Mouse (Mus musculus): ENCODE results near the gene Foxl2. TPM values are rescaled to one million over a fixed set of nuclear protein-coding genes. Genes with fewer than 3 reads are reported as not detected.

The Foxl2 gene
- 1.2 and 2.0 TPM in 2 replicates for polyA plus RNA-seq (2015; fragmentation: Nextera tagmentation; extraction: Ambion mirVana)

DNA sequence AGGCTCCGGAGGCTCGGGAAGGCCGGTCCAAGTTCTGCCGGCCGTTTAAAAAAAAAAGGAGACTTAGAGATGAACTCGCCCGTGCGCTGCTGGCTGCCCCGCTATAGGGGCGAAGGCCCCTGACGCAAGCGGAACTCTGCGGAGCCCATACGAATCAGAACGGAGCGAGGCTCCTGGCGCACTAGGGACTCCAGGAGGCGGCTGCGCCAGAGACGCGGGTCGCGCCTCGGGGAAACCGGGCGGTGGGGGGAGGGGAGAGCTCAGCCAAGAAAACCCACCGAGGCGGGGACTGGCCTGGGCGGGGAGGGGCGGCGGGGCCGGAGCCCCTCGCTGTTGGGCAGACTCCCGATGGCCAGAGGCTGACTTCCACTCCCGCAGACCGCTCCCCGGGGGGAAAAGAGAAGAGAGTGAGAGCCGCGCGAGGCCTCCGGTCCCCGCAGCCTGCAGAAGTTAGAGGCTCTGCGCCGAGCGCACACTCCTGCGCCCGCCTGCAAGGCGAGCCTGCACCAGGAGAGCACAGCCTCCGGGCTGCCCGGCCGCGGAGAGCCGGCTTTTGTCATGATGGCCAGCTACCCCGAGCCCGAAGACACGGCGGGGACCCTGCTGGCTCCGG is at the start of gene Foxl2:
Foxl2 (plus strand) TSS at position 186 of the 613 bp plus-strand sequence.
- Histone ChIP-seq H3K4me1 (peaks cover 34% of the 10 kb centered on the region), H3K9me3 (replicated peaks) (no peaks in the 10 kb centered on the region), H3K4me3 (replicated peaks) (peak within 1 kb of the TSS; percentile 50), H3K27me3 (peaks cover 97% of the 10 kb centered on the region), H3K27ac (replicated peaks) (peak within 1 kb of the TSS; percentile 48), H3K9ac (peak within 1 kb of the TSS; percentile 26), H3K4me2 (replicated peaks) (peak within 1 kb of the TSS; percentile 88), H3K36me3 (no peaks in the 10 kb centered on the region)
- 0 out of 2 replicates have a peak, but pooled peaks have one; percentile 48 for ATAC-seq (ENCODE audit: insufficient number of reproducible peaks, low FRiP score, low TSS enrichment, low read depth)
- WGBS: under 1% methylated on average over 57 of the region's 58 CpGs

DNA sequence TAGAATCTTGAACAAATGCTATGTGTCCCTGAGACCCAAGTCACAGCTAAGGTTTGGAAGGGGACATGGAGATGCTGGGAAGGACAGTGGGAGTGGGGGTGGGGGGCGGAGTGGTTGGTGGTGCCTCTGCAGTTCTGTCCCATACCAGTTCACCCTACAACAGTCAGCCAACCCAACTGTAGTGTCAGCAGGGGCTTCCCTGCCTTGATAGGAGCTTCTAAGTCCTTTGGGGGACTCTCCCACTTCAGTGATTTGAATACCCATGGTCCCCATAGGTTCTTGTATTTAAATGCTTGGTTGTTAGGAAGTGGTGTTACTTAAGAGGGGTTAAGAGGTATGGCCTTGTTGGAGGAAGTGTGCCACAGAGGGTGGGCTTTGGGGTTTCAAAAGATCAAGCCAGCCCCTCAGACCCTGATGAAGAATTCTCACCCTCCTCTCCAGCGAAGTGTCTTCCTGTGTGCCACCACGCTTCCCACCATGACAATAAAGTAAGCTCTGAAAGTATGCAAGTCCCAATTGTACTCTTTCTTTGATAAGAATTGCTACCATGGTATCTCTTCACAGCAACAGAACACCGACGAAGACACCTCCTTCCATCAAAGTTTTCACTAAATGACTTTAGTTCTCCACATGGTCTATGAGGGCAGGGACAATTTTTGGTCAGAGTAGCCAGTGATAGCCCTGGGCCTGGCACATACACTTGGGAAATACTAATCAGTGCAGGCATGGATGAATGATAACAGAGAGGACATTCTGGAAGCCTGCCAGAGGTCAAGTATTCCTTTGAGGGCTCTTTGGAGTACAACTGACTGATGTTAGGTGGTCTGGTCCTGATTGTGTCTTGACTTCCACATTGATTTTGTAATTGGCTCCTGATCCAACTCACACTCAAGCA is 34.2 kb upstream of the Foxl2 start:
- Histone ChIP-seq H3K4me3 (replicated peaks) (no peak overlapping the region), H3K4me2 (replicated peaks) (no peak overlapping the region), H3K27me3 (no peaks in the 10 kb centered on the region), H3K9me3 (replicated peaks) (no peaks in the 10 kb centered on the region), H3K36me3 (no peaks in the 10 kb centered on the region), H3K4me1 (peaks cover 5% of the 10 kb centered on the region), H3K27ac (replicated peaks) (no peak overlapping the region), H3K9ac (no peak overlapping the region)
- no peak for ATAC-seq (ENCODE audit: insufficient number of reproducible peaks, low FRiP score, low TSS enrichment, low read depth)
- 91% methylated on average over 5 of the region's 5 CpGs for WGBS

DNA sequence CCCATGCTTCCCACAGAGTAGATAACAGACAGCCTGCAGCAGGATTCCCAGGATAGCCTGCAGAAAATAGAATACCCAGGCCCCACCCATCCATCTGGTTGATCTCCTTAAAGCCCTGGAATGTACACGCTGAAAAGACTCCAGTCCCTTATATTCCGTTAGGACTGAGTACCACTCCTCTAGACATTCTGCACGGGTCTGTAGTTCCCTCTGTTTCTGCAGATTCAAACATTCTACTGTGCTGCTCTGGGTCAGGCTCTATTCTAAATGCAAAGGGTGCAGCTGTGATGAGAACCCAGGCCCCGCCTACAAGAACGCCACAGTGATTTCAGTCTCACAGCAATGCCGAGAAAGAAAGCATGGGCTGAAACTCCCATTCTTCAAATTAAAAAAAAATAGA is 32.0 kb upstream of the Foxl2 start:
- H3K36me3 ChIP-seq: no peaks in the 10 kb centered on the region
- ATAC-seq (ENCODE audit: insufficient number of reproducible peaks, low FRiP score, low TSS enrichment, low read depth): peak; percentile 39; the same call in 1 of the 2 replicates
- H3K9me3 ChIP-seq (replicated peaks): no peaks in the 10 kb centered on the region
- no peak overlapping the region for H3K27ac ChIP-seq (replicated peaks)
- no peak overlapping the region for H3K9ac ChIP-seq
- 15% methylated on average over 6 of the region's 6 CpGs for WGBS
- peaks cover 5% of the 10 kb centered on the region for H3K4me1 ChIP-seq
- no peaks in the 10 kb centered on the region for H3K27me3 ChIP-seq
- no peak overlapping the region for H3K4me3 ChIP-seq (replicated peaks)
- peak overlapping the region; percentile 6; the same call in 1 of the 2 replicates for H3K4me2 ChIP-seq (replicated peaks)

DNA sequence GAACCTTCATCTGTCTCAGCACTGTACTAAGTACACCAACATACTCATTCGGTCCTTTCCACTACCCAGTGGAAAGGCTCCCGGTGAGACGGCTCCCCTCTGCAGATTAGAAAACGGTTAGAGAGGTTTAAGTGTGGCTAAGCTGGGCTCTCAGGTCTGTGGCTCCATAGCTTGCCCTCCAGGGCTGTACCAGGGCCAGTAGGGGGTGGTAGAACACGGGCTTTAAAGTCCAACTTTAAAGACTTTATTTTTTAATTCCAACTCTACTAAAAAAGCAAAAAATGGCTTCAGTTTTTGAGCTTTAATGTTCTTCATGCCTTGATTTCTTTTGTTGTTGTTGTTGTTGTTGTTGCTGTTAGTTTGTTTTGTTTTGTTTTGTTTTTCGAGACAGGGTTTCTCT is 30.9 kb upstream of the Foxl2 start:
- H3K9ac ChIP-seq: no peak overlapping the region
- peaks cover 5% of the 10 kb centered on the region for H3K4me1 ChIP-seq
- H3K9me3 ChIP-seq (replicated peaks): no peaks in the 10 kb centered on the region
- no peaks in the 10 kb centered on the region for H3K27me3 ChIP-seq
- WGBS: 58% methylated on average over 6 of the region's 6 CpGs
- H3K36me3 ChIP-seq: no peaks in the 10 kb centered on the region
- H3K27ac ChIP-seq (replicated peaks): no peak overlapping the region
- no peak overlapping the region for H3K4me3 ChIP-seq (replicated peaks)
- no peak overlapping the region for H3K4me2 ChIP-seq (replicated peaks)
- no peak for ATAC-seq (ENCODE audit: insufficient number of reproducible peaks, low FRiP score, low TSS enrichment, low read depth)

DNA sequence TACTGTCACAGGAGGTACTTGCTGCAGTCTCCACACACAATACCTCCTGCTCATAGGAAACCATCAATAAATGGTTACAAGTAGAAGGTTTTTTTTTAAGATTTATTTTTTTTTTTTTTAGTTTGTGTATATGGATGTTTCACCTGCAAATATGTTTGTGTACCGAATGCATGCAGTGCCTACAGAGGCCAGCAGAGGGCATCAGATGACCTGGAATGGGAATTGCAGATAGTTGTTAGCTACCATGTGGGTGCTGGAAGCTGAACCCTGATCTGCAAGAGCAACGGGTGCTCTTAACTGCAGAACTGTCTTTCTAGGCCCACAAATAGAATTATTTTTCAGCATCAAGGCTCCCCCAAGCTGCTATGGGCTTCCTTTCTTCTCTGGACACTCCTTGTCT is 25.6 kb upstream of the Foxl2 start:
- Histone ChIP-seq H3K4me1 (no peaks in the 10 kb centered on the region), H3K9me3 (replicated peaks) (no peaks in the 10 kb centered on the region), H3K4me3 (replicated peaks) (no peak overlapping the region), H3K27ac (replicated peaks) (no peak overlapping the region), H3K36me3 (no peaks in the 10 kb centered on the region), H3K27me3 (no peaks in the 10 kb centered on the region), H3K9ac (no peak overlapping the region), H3K4me2 (replicated peaks) (no peak overlapping the region)
- 86% methylated on average over 2 of the region's 2 CpGs for WGBS
- no peak for ATAC-seq (ENCODE audit: insufficient number of reproducible peaks, low FRiP score, low TSS enrichment, low read depth)

DNA sequence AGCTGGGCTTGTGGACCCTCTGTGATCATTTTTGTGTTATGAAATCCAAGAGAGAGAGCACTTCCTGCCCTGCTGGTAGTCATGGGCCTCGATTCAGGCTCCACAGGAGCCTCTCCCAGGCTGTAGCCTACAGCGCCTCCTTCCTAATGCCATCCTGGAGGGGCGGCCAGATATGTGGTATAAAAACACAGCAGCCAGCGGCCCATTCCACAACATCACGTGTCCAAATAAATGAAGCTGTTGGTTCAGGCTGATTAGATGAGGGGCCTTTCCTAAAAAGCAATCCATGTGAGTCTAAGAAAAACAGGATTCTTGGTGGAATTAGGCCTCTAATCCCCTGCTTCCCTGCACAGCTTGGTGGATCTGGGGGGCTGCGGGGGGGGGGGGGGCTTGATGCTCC is 22.2 kb upstream of the Foxl2 start:
- 25% methylated on average over 6 of the region's 6 CpGs for WGBS
- Histone ChIP-seq H3K4me1 (no peaks in the 10 kb centered on the region), H3K4me3 (replicated peaks) (no peak overlapping the region), H3K4me2 (replicated peaks) (no peak overlapping the region), H3K27ac (replicated peaks) (no peak overlapping the region), H3K9me3 (replicated peaks) (no peaks in the 10 kb centered on the region), H3K9ac (no peak overlapping the region), H3K27me3 (0 out of 2 replicates have a peak, but pooled peaks cover 3% of the 10 kb centered on the region), H3K36me3 (no peaks in the 10 kb centered on the region)
- no peak for ATAC-seq (ENCODE audit: insufficient number of reproducible peaks, low FRiP score, low TSS enrichment, low read depth)

DNA sequence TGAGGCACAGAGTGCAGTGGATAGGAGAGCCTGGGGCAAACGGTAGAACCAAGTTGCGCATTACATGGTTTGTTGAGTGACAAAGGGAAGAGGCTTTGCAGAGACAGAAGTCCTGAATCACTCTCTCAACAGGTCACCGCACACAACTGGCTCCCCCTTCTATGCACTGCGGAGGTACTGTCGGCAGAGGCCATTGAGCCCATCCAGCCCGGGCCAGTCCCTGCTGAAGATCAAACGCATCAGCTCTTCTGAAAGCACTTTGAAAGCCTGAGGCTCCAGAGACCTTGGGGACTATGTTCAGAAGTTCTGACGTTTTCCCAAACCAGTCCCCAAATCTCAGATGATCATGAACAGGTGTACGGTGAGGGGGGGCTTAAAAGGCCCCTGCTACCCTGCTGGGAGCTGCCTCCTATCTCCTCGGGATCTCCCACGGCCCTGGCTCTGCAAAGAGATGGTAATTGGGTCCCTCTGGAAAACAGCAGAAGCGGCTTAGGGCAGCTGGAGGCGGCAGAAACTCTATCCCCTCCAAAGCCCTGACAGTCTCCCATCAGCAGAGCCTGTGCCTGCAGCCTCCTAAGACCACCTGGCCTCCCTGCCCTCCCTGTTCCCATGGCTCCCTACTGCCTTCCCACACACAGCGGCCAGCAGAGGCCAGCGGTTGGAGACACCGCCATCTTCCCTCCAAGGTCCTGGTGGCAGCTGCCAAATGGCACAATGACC is 19.7 kb upstream of the Foxl2 start:
- H3K9ac ChIP-seq: no peak overlapping the region
- WGBS: 12% methylated on average over 16 of the region's 16 CpGs
- H3K27ac ChIP-seq (replicated peaks): no peak overlapping the region
- no peaks in the 10 kb centered on the region for H3K4me1 ChIP-seq
- peak; percentile 73 for ATAC-seq (ENCODE audit: insufficient number of reproducible peaks, low FRiP score, low TSS enrichment, low read depth)
- H3K27me3 ChIP-seq: 0 out of 2 replicates have a peak, but pooled peaks cover 3% of the 10 kb centered on the region
- no peak overlapping the region for H3K4me2 ChIP-seq (replicated peaks)
- no peaks in the 10 kb centered on the region for H3K36me3 ChIP-seq
- H3K4me3 ChIP-seq (replicated peaks): no peak overlapping the region
- H3K9me3 ChIP-seq (replicated peaks): no peaks in the 10 kb centered on the region

DNA sequence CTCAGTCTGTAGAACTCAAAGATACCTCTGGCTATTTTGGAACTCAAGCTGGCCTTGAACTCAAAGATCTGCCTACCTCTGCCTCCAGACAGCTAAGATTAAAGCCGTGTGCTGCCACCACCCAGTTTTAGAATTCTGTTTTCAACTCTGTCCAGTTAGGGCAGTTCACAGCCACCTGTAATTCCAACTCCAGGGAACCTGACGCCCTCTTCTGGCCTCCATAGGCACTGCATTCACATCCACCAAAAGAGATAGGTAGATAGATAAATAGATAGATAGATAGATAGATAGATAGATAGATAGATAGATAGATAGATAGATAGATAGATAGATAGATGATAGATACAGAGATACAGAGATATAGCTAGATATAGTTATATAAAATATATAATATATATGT is 15.8 kb upstream of the Foxl2 start:
- Histone ChIP-seq H3K9me3 (replicated peaks) (no peaks in the 10 kb centered on the region), H3K27me3 (0 out of 2 replicates have a peak, but pooled peaks cover 3% of the 10 kb centered on the region), H3K4me2 (replicated peaks) (no peak overlapping the region), H3K27ac (replicated peaks) (no peak overlapping the region), H3K4me3 (replicated peaks) (no peak overlapping the region), H3K4me1 (no peaks in the 10 kb centered on the region), H3K36me3 (no peaks in the 10 kb centered on the region), H3K9ac (no peak overlapping the region)
- no peak for ATAC-seq (ENCODE audit: insufficient number of reproducible peaks, low FRiP score, low TSS enrichment, low read depth)
- WGBS: 12% methylated on average over 2 of the region's 2 CpGs

DNA sequence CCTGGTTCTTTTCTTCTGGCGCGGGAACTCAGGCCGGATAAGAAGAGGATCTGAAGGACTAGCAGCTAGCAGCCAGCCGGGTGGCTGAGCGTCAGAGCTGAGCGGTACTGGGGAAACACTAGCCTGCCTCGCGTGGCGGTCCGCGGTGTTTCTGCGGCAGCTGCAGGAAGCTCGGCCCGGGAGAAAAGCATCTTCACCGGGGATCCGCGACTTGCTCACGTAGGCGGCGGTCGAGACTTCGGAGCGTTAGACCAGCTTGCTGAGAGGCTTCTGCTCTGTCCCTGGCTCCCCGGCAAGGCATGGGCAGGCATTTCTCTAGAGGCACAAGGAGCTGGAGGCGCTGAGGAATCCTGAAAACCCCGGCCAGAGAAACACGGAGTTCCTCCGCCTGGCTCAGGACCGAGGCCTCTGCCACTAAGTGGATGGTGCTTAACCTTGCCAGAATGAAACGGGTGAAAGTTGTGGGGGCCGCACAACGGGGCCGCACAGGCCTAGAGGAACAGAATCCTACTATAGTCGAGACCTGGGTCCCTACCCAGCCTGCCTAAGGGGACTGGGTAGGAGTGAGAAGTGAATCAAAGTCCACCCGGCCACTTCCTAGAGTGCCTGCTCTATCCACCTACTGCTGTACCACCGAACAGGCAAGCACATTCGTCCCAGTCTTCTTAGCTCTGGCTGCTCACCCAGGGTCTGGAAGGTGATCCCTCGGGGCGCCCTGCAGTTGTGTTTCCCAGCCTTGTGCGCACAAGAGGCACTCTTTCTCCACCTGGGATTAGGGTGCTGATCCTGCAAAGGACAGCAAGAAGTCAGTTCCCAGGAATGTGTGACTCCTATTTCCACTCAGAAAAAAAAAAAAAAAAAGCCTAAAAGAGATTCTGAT is 2.7 kb upstream of the Foxl2 start:
- Histone ChIP-seq H3K4me2 (replicated peaks) (peak overlapping the region; percentile 44), H3K4me3 (replicated peaks) (peak overlapping the region; percentile 23)
- 3% methylated on average over 40 of the region's 40 CpGs for WGBS

DNA sequence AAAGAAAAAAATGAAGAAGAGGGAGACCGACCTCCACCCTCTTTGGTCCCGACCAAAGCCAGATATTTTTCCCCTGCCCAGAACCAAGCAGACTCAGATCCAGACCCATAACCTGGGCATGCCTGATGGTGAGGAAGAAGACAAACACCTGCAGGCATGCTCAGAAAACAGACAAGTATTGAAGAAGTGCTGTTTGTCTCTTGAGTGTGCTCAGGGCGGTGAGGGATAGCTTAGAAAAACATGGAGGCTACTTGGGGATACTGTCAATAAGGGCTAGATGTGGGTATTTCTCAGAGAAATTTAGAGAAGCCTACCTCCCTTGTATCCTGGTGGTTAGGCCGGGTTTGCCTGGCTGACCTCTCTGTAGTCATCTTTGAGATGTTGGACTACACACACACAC is 1.8 kb upstream of the Foxl2 start:
- no peak for ATAC-seq (ENCODE audit: insufficient number of reproducible peaks, low FRiP score, low TSS enrichment, low read depth)
- Histone ChIP-seq H3K9ac (no peak overlapping the region), H3K27me3 (peaks cover 80% of the 10 kb centered on the region), H3K4me1 (peaks cover 34% of the 10 kb centered on the region), H3K4me2 (replicated peaks) (no peak overlapping the region), H3K36me3 (no peaks in the 10 kb centered on the region), H3K27ac (replicated peaks) (no peak overlapping the region), H3K4me3 (replicated peaks) (no peak overlapping the region; the same call in 1 of the 2 replicates), H3K9me3 (replicated peaks) (no peaks in the 10 kb centered on the region)
- 10% methylated on average over 4 of the region's 4 CpGs for whole genome bisulfite sequencing

More for the DNA sequence above, 2.7 kb upstream of the Foxl2 start:
- no peak overlapping the region for H3K9ac ChIP-seq
- no peaks in the 10 kb centered on the region for H3K36me3 ChIP-seq
- H3K4me1 ChIP-seq: peaks cover 34% of the 10 kb centered on the region
- no peak for ATAC-seq (ENCODE audit: insufficient number of reproducible peaks, low FRiP score, low TSS enrichment, low read depth)
- no peaks in the 10 kb centered on the region for H3K9me3 ChIP-seq (replicated peaks)
- peaks cover 73% of the 10 kb centered on the region for H3K27me3 ChIP-seq
- H3K27ac ChIP-seq (replicated peaks): no peak overlapping the region

All from embryonic facial prominence, embryonic 15.5 days (tissue).